Mouse (Mus musculus) CH12.LX (cell line): ENCODE results near the gene Ncan. TPM values are rescaled to one million over a fixed set of nuclear protein-coding genes. Genes with fewer than 3 reads are reported as not detected.
A peak's percentile ranks its signal among the peaks of the same experiment; 100 is the strongest.

Experiments used
- DNase-seq: peaks from one replicate; pipeline ENCODE4 v3.0.0-alpha.2; 2013; ENCODE audit errors: extremely low read depth
- H3K27ac ChIP-seq: 2 replicates; pipeline ENCODE4 v1.5.1; 2012; ENCODE audit warnings: low read depth, mild to moderate bottlenecking, control low read depth, moderate library complexity; ENCODE audit not compliant: insufficient read depth
- H3K27me3 ChIP-seq: replicated peaks from 2 replicates; pipeline ENCODE3; 2012; ENCODE audit warnings: inconsistent platforms
- H3K36me3 ChIP-seq, 2 experiments: replicated peaks in 1 of 2; 2 replicates each; pipeline versions ENCODE3 to v1.6.1; 2012; ENCODE audit warnings: inconsistent platforms in 1 of 2, low read length in 1 of 2, mild to moderate bottlenecking in 1 of 2, mixed read lengths in 1 of 2, moderate library complexity in 1 of 2; ENCODE audit not compliant: control insufficient read depth in 1 of 2, insufficient read depth in 1 of 2
- H3K4me1 ChIP-seq, 2 experiments: 2 replicates each; pipeline ENCODE4 v1.6.1; 2012; ENCODE audit warnings: inconsistent platforms in 1 of 2, moderate library complexity in 1 of 2; ENCODE audit not compliant: insufficient read depth in 2 of 2, control insufficient read depth in 1 of 2
- H3K4me2 ChIP-seq: 2 replicates; pipeline ENCODE4 v1.6.1; 2012; ENCODE audit warnings: low read depth, mild to moderate bottlenecking, control low read depth; ENCODE audit not compliant: poor library complexity, insufficient read depth, severe bottlenecking
- H3K4me3 ChIP-seq, 3 experiments: fragments of 150-350 bp in 1 of 3; sonication (generic) in 1 of 3; replicated peaks in 1 of 3; 2 replicates each; pipeline versions ENCODE3 to v1.5.1; 2011 to 2012; ENCODE audit warnings: low read depth in 2 of 3, low read length in 2 of 3, mild to moderate bottlenecking in 2 of 3, moderate library complexity in 2 of 3, control low read depth in 1 of 3, improper control_type of control experiment in 1 of 3, inconsistent platforms in 1 of 3, mixed read lengths in 1 of 3; ENCODE audit not compliant: poor library complexity in 1 of 3
- H3K79me2 ChIP-seq: replicated peaks from 2 replicates; pipeline ENCODE4 v1.6.1; 2012; ENCODE audit warnings: mild to moderate bottlenecking, moderate library complexity; ENCODE audit not compliant: control insufficient read depth, poor library complexity, insufficient read depth, severe bottlenecking; ENCODE audit errors: extremely low read depth
- H3K9ac ChIP-seq: 2 replicates; pipeline ENCODE4 v1.6.1; 2012; ENCODE audit warnings: low read depth, mild to moderate bottlenecking, control low read depth, moderate library complexity; ENCODE audit not compliant: insufficient read depth
- H3K9me3 ChIP-seq: replicated peaks from 2 replicates; pipeline ENCODE3; 2012; ENCODE audit warnings: low read length, inconsistent platforms, mixed read lengths
- BHLHE40 ChIP-seq: IDR thresholded peaks from 2 replicates; pipeline ENCODE4 v1.6.1; 2011; ENCODE audit warnings: mild to moderate bottlenecking, low read depth, low read length, improper control_type of control experiment
- CHD1 ChIP-seq: IDR thresholded peaks from 2 replicates; pipeline ENCODE4 v1.6.1; 2012; ENCODE audit warnings: low read depth, low read length, improper control_type of control experiment, inconsistent platforms
- CTCF ChIP-seq, 2 experiments: IDR thresholded peaks in 1 of 2; conservative IDR thresholded peaks in 1 of 2; 2 replicates each; pipeline ENCODE4 v1.5.1; 2011 to 2012; ENCODE audit warnings: low read depth in 2 of 2, low read length in 2 of 2, improper control_type of control experiment in 1 of 2, inconsistent platforms in 1 of 2, mild to moderate bottlenecking in 1 of 2, moderate library complexity in 1 of 2
- E2F4 ChIP-seq: IDR thresholded peaks from 2 replicates; pipeline ENCODE4 v1.6.1; 2011; ENCODE audit warnings: low read depth, low read length, improper control_type of control experiment; ENCODE audit not compliant: insufficient replicate concordance
- ELF1 ChIP-seq: IDR thresholded peaks from 2 replicates; pipeline ENCODE4 v1.6.1; 2014; ENCODE audit warnings: low read depth, mild to moderate bottlenecking, inconsistent platforms, low read length, improper control_type of control experiment
- EP300 ChIP-seq: IDR thresholded peaks from 2 replicates; pipeline ENCODE4 v1.6.1; 2011; ENCODE audit warnings: low read length, improper control_type of control experiment
- GABPA ChIP-seq: IDR thresholded peaks from 2 replicates; pipeline ENCODE4 v1.6.1; 2012; ENCODE audit warnings: low read depth, low read length, improper control_type of control experiment, inconsistent platforms; ENCODE audit not compliant: insufficient replicate concordance
- IRF4 ChIP-seq: IDR thresholded peaks from 2 replicates; pipeline ENCODE4 v1.6.1; 2014; ENCODE audit warnings: low read depth, mild to moderate bottlenecking, inconsistent platforms, low read length, improper control_type of control experiment
- JUN ChIP-seq: IDR thresholded peaks from 2 replicates; pipeline ENCODE4 v1.6.1; 2011; ENCODE audit warnings: low read depth, mild to moderate bottlenecking, low read length, improper control_type of control experiment, moderate library complexity; ENCODE audit not compliant: insufficient read depth
- JUND ChIP-seq: conservative IDR thresholded peaks from 2 replicates; pipeline ENCODE4 v1.6.1; 2011; ENCODE audit warnings: low read depth, low read length, improper control_type of control experiment
- KAT2A ChIP-seq: IDR thresholded peaks from 2 replicates; pipeline ENCODE4 v1.6.1; 2012; ENCODE audit warnings: low read length, improper control_type of control experiment, inconsistent platforms; ENCODE audit not compliant: insufficient replicate concordance
- MAX ChIP-seq: IDR thresholded peaks from 2 replicates; pipeline ENCODE4 v1.6.1; 2011; ENCODE audit warnings: low read length, improper control_type of control experiment
- MXI1 ChIP-seq: IDR thresholded peaks from 2 replicates; pipeline ENCODE4 v1.6.1; 2011; ENCODE audit warnings: mild to moderate bottlenecking, low read depth, low read length, improper control_type of control experiment
- MYC ChIP-seq: IDR thresholded peaks from 2 replicates; pipeline ENCODE4 v1.6.1; 2011; ENCODE audit warnings: low read depth, mild to moderate bottlenecking, improper control_type of control experiment, low read length
- NELFE ChIP-seq: IDR thresholded peaks from 2 replicates; pipeline ENCODE4 v1.6.1; 2011; ENCODE audit warnings: low read depth, low read length, improper control_type of control experiment
- NRF1 ChIP-seq: IDR thresholded peaks from 2 replicates; pipeline ENCODE4 v1.6.1; 2014; ENCODE audit warnings: low read depth, mild to moderate bottlenecking, inconsistent platforms, low read length, improper control_type of control experiment, moderate library complexity
- PAX5 ChIP-seq: IDR thresholded peaks from 2 replicates; pipeline ENCODE4 v1.6.1; 2012; ENCODE audit warnings: low read length, inconsistent platforms, mixed read lengths
- POLR2A ChIP-seq: IDR thresholded peaks from 2 replicates; pipeline ENCODE4 v1.6.1; 2011; ENCODE audit warnings: low read depth, mild to moderate bottlenecking, improper control_type of control experiment, low read length
- SMC3 ChIP-seq: IDR thresholded peaks from 2 replicates; pipeline ENCODE4 v1.6.1; 2011; ENCODE audit warnings: low read depth, low read length, improper control_type of control experiment
- TBP ChIP-seq: conservative IDR thresholded peaks from 2 replicates; pipeline ENCODE4 v1.6.1; 2011; ENCODE audit warnings: low read depth, low read length, improper control_type of control experiment
- TCF12 ChIP-seq: IDR thresholded peaks from 2 replicates; pipeline ENCODE4 v1.6.1; 2014; ENCODE audit warnings: low read depth, mild to moderate bottlenecking, inconsistent platforms, low read length, improper control_type of control experiment
- ZC3H11A ChIP-seq: IDR thresholded peaks from 2 replicates; pipeline ENCODE4 v1.6.1; 2012; ENCODE audit warnings: low read depth, mild to moderate bottlenecking, inconsistent platforms, low read length, improper control_type of control experiment
- ZMIZ1 ChIP-seq: IDR thresholded peaks from 2 replicates; pipeline ENCODE4 v1.6.1; 2012; ENCODE audit warnings: low read depth, mild to moderate bottlenecking, inconsistent platforms, low read length, improper control_type of control experiment
- ZNF384 ChIP-seq: IDR thresholded peaks from 2 replicates; pipeline ENCODE4 v1.6.1; 2012; ENCODE audit warnings: low read depth, low read length, improper control_type of control experiment, inconsistent platforms
- dilution Hi-C: fragments of 300-500 bp; cut with MboI; formaldehyde crosslinking; loops from 2 replicates; pipeline ENCODE4 v1.14.3; 2020; ENCODE audit warnings: low sequenced_read_pairs; ENCODE audit not compliant: extremely low pct_unique_long_range_greater_than_20kb, extremely low pct_ligation_motif_present
- in situ Hi-C: fragments of 300-500 bp; cut with MboI; formaldehyde crosslinking; loops from 3 replicates; pipeline ENCODE4 v1.14.3; 2019; ENCODE audit warnings: low sequenced_read_pairs, low pct_ligation_motif_present, low pct_unique_long_range_greater_than_20kb, mixed read lengths
- polyA plus RNA-seq: library from polyadenylated mRNA; unstranded; fragments of >175 nt; gene quantifications from 2 replicates; pipeline ENCODE4 v1.2.1, GENCODE M21; 2012; ENCODE audit warnings: low read depth; ENCODE audit not compliant: insufficient read length
- total RNA-seq, 2 experiments: library from RNA; depleted of rRNA; stranded (reverse); fragments of 300-350 nt in 1 of 2; fragments of >200 nt in 1 of 2; gene quantifications; 2 replicates each; pipeline ENCODE4 v1.2.3; 2012 to 2014

The Ncan gene
- total and polyA plus RNA-seq, 3 experiments: 2.1 to 6.0 (median 3.9) TPM

DNA sequence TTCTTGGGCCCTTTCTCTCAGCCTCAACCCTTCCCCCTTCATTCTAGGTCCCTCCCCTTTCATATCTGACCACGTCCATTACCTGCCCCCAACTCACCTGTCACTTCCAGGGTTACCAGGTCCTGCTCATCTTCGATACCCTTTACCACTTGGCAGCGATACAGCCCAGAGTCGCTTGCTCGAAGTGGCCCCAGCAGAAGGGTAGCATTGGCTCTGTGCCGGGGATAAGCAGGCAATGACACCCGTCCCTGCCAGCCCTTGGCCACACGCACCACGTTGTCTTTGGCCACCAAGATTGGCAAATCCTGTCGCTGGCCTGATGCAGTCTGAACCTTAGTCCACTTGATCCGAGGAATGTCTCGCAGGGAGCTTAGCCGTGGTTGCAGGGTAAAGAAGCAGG lies 5.8 kb downstream of the Ncan start:
- no peak for DNase-seq
- in situ Hi-C loops: no loop called here
- no peaks in the 10 kb centered on the region for H3K79me2 ChIP-seq
- 0 out of 2 replicates have a peak overlapping the region, but pooled peaks have one; percentile 17 for H3K4me2 ChIP-seq
- dilution Hi-C loops: no loop called here
- H3K27ac ChIP-seq: no peak overlapping the region
- H3K9me3 ChIP-seq: peaks cover 10% of the 10 kb centered on the region
- H3K9ac ChIP-seq: no peak overlapping the region
- peak overlapping the region in 1 of 3 experiments; percentile 32 for H3K4me3 ChIP-seq
- peaks cover 7% of the 10 kb centered on the region for H3K27me3 ChIP-seq
- H3K36me3 ChIP-seq: no peaks in the 10 kb centered on the region
- peaks cover 36 to 84% of the 10 kb centered on the region in 2 experiments for H3K4me1 ChIP-seq
- TF ChIP-seq BHLHE40 (no peak), ELF1 (no peak), KAT2A (no peak), E2F4 (no peak), SMC3 (no peak), MAX (no peak), MXI1 (no peak), POLR2A (no peak), ZC3H11A (no peak), JUND (no peak), TCF12 (no peak), MYC (no peak), ZMIZ1 (no peak), GABPA (no peak), TBP (no peak), CTCF (conservative IDR thresholded peaks at IDR 0.05 in 1 of 2, IDR thresholded peaks at IDR 0.05 in 1 of 2; ENCODE audit: low read depth in 2 of 2, low read length in 2 of 2) (no peak), IRF4 (no peak), NELFE (no peak), ZNF384 (no peak)

DNA sequence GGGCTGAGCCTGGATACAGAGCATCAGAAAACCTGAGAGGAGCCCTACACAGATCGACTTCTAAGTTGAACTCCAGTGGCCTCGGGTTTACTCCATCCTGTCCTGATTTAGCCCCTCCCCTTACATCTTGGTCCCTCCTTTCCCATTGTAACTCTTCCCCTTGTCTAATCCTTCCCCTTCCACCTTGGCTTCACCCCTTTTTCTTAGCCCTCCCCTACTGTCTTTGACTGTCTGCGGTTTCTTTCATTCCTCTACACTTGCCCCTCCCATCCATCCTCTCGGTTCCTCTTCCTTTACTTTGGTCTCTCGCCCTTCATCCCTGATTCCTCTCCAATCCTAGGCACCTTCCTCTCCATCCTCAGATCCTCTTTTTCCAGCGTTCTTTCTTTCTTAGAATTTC lies 6.2 kb downstream of the Ncan start:
- H3K4me1 ChIP-seq: peaks cover 41 to 88% of the 10 kb centered on the region in 2 experiments
- in situ Hi-C loops (no loop called here), dilution Hi-C loops (no loop called here)
- H3K79me2 ChIP-seq: no peaks in the 10 kb centered on the region
- H3K36me3 ChIP-seq: no peaks in the 10 kb centered on the region
- TF ChIP-seq CHD1: no peak
- no peak for TF ChIP-seq JUN
- no peak for TF ChIP-seq POLR2A
- 0 out of 2 replicates have a peak, but pooled peaks have one; percentile 46 for TF ChIP-seq EP300
- TF ChIP-seq PAX5: no peak
- peak; percentile 52; the same call in 1 of the 2 replicates for TF ChIP-seq IRF4
- no peak for TF ChIP-seq NRF1
- TF ChIP-seq, all 38 proteins: peak for 2
- peak; percentile 37 for DNase-seq
- H3K27me3 ChIP-seq: peaks cover 7% of the 10 kb centered on the region
- H3K9ac ChIP-seq: no peak overlapping the region
- peaks cover 10% of the 10 kb centered on the region for H3K9me3 ChIP-seq
- H3K27ac ChIP-seq: no peak overlapping the region
- no peak overlapping the region for H3K4me3 ChIP-seq
- peak overlapping the region; percentile 17; the same call in 1 of the 2 replicates for H3K4me2 ChIP-seq
